Mouse (Mus musculus) E14TG2a.4 (cell line): Measurements from ENCODE around the gene Sin3a.

Source experiments
- H3K27me3 ChIP-seq: 2 replicates; pipeline ENCODE4 v1.6.1; 2014; ENCODE audit warnings: low read length, control low read depth; ENCODE audit not compliant: insufficient read depth
- H3K36me3 ChIP-seq: 2 replicates; pipeline ENCODE4 v1.6.1; 2014; ENCODE audit warnings: low read length, control low read depth; ENCODE audit not compliant: insufficient read depth
- H3K4me1 ChIP-seq: replicated peaks from 2 replicates; pipeline ENCODE4 v1.6.1; 2014; ENCODE audit warnings: low read depth, low read length, control low read depth
- H3K4me3 ChIP-seq: replicated peaks from 2 replicates; pipeline ENCODE4 v1.5.1; 2014; ENCODE audit warnings: mild to moderate bottlenecking, low read length
- H3K9me3 ChIP-seq: 2 replicates; pipeline ENCODE4 v1.6.1; 2014; ENCODE audit warnings: low read length, control low read depth
- CTCF ChIP-seq: conservative IDR thresholded peaks from 2 replicates; pipeline ENCODE4 v1.5.1; 2014; ENCODE audit warnings: low read length
- NANOG ChIP-seq: IDR thresholded peaks from 2 replicates; pipeline ENCODE4 v1.6.1; 2014; ENCODE audit warnings: borderline replicate concordance, low read length, mixed read lengths
- POU5F1 ChIP-seq: IDR thresholded peaks from 2 replicates; pipeline ENCODE4 v1.6.1; 2014; ENCODE audit warnings: low read length, borderline replicate concordance

Sin3a gene

GRCm38 (mm10) chr9:57117261-57117755 is 45.5 kb downstream of the Sin3a start:
- TF ChIP-seq NANOG (0 out of 2 replicates have a peak, but pooled peaks have one; percentile 18), POU5F1 (no peak)
- Histone ChIP-seq H3K4me1 (peaks cover 12% of the 10 kb centered on the region; the same call in 1 of the 2 replicates), H3K36me3 (peaks cover 100% of the 10 kb centered on the region), H3K4me3 (no peak overlapping the region), H3K9me3 (no peaks in the 10 kb centered on the region), H3K27me3 (no peaks in the 10 kb centered on the region)

GRCm38 (mm10) chr9:57129641-57130040 is 57.8 kb downstream of the Sin3a start:
- peak overlapping the region; percentile 94 for H3K4me3 ChIP-seq
- H3K4me1 ChIP-seq, result peaks cover 39% of the 10 kb centered on the region
- H3K27me3 ChIP-seq, result no peaks in the 10 kb centered on the region
- TF ChIP-seq POU5F1, result no peak
- no peak for TF ChIP-seq CTCF
- no peak for TF ChIP-seq NANOG
- H3K36me3 ChIP-seq, result peaks cover 80% of the 10 kb centered on the region
- no peaks in the 10 kb centered on the region for H3K9me3 ChIP-seq

GRCm38 (mm10) chr9:57130577-57131433 is 59.0 kb downstream of the Sin3a start, which contains the start of gene Man2c1:
Gene Man2c1 (plus strand): TSS chr9:57130690.
- TF ChIP-seq POU5F1 (no peak), CTCF (peak; percentile 56), NANOG (no peak)
- Histone ChIP-seq H3K27me3 (no peaks in the 10 kb centered on the region), H3K4me3 (peak within 1 kb of the TSS; percentile 94), H3K36me3 (peaks cover 80% of the 10 kb centered on the region), H3K9me3 (no peaks in the 10 kb centered on the region), H3K4me1 (peaks cover 39% of the 10 kb centered on the region)

- Histone ChIP-seq H3K4me3 (no peak overlapping the region), H3K36me3 (peaks cover 98% of the 10 kb centered on the region), H3K4me1 (peaks cover 42% of the 10 kb centered on the region), H3K27me3 (no peaks in the 10 kb centered on the region), H3K9me3 (no peaks in the 10 kb centered on the region)
- TF ChIP-seq NANOG, result no peak
- TF ChIP-seq CTCF, result no peak
- no peak for TF ChIP-seq POU5F1
Measured at GRCm38 (mm10) chr9:57137246-57137645, 65.4 kb downstream of the Sin3a start.

GRCm38 (mm10) chr9:57137777-57138176 is 65.9 kb downstream of the Sin3a start:
- no peak for TF ChIP-seq CTCF
- TF ChIP-seq POU5F1, result no peak
- H3K27me3 ChIP-seq, result no peaks in the 10 kb centered on the region
- peaks cover 99% of the 10 kb centered on the region for H3K36me3 ChIP-seq
- peaks cover 42% of the 10 kb centered on the region for H3K4me1 ChIP-seq
- no peaks in the 10 kb centered on the region for H3K9me3 ChIP-seq
- no peak overlapping the region for H3K4me3 ChIP-seq

DNA sequence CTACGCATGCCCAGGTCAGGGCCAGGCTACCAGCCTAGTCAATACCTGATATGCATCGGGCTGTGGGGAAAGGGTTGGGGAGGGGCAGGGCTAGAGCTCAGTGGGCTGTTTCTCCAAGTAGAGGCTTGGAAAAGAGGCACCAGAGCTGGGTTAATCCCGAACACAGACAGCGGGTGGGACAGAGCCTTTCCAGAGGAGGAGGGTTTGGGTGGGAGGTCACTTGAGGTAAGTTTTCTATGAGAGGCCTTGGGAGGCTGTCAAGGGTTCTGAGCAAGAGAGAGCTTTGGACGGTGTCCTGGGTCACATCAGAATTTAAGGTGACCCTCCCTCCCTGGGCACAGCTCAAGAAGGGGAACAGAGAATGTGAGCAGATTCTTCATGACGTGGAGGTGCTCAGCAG is 66.7 kb downstream of the Sin3a start:
- H3K36me3 ChIP-seq, result peaks cover 99% of the 10 kb centered on the region
- H3K4me3 ChIP-seq, result no peak overlapping the region
- no peaks in the 10 kb centered on the region for H3K27me3 ChIP-seq
- no peaks in the 10 kb centered on the region for H3K9me3 ChIP-seq
- TF ChIP-seq NANOG (no peak), CTCF (no peak), POU5F1 (no peak)
- H3K4me1 ChIP-seq, result peaks cover 47% of the 10 kb centered on the region

- no peaks in the 10 kb centered on the region for H3K9me3 ChIP-seq
- H3K36me3 ChIP-seq, result peaks cover 99% of the 10 kb centered on the region
- H3K27me3 ChIP-seq, result no peaks in the 10 kb centered on the region
- TF ChIP-seq NANOG (no peak), POU5F1 (no peak), CTCF (no peak)
- peaks cover 47% of the 10 kb centered on the region for H3K4me1 ChIP-seq
- H3K4me3 ChIP-seq, result no peak overlapping the region
Measured at GRCm38 (mm10) chr9:57139110-57139509, 67.3 kb downstream of the Sin3a start.

- H3K36me3 ChIP-seq, result peaks cover 99% of the 10 kb centered on the region
- peaks cover 47% of the 10 kb centered on the region for H3K4me1 ChIP-seq
- H3K4me3 ChIP-seq, result no peak overlapping the region
- no peaks in the 10 kb centered on the region for H3K9me3 ChIP-seq
- no peak for TF ChIP-seq NANOG
- no peak for TF ChIP-seq CTCF
- H3K27me3 ChIP-seq, result no peaks in the 10 kb centered on the region
Measured at GRCm38 (mm10) chr9:57139571-57139970, 67.7 kb downstream of the Sin3a start.
